Mouse (Mus musculus) macrophage (primary cell): Measurements from ENCODE around the gene Wdr81. TPM values are rescaled to one million over a fixed set of nuclear protein-coding genes. Genes with fewer than 3 reads are reported as not detected.

Experiments used
- H3K27ac ChIP-seq: fragments of 350-480 bp; formaldehyde crosslinking; 2 replicates; pipeline ENCODE4 v1.9.0; 2021
- H3K36me3 ChIP-seq: fragments of 350-480 bp; formaldehyde crosslinking; 2 replicates; pipeline ENCODE4 v1.9.0; 2021; ENCODE audit errors: inconsistent target
- H3K4me3 ChIP-seq: fragments of 350-480 bp; formaldehyde crosslinking; 2 replicates; pipeline ENCODE4 v1.9.0; 2021; ENCODE audit errors: inconsistent target
- H3K79me2 ChIP-seq: fragments of 350-480 bp; formaldehyde crosslinking; 2 replicates; pipeline ENCODE4 v1.9.0; 2021; ENCODE audit errors: inconsistent target
- WGBS: methylation state at CpG from one replicate; pipeline ENCODE4 v1.1.7; 2026; ENCODE audit warnings: inconsistent platforms; ENCODE audit not compliant: missing documents; 5-methylcytosine and 5-hydroxymethylcytosine counted together
- polyA plus RNA-seq: library from polyadenylated mRNA; stranded (reverse); fragments of 250-400 nt; gene quantifications from 3 replicates; pipeline ENCODE4 v1.2.4, GENCODE M21; 2018; ENCODE audit warnings: inconsistent platforms

Gene Wdr81
- polyA plus RNA-seq, 1 experiment from 2014 or later, result 45.8 TPM

DNA sequence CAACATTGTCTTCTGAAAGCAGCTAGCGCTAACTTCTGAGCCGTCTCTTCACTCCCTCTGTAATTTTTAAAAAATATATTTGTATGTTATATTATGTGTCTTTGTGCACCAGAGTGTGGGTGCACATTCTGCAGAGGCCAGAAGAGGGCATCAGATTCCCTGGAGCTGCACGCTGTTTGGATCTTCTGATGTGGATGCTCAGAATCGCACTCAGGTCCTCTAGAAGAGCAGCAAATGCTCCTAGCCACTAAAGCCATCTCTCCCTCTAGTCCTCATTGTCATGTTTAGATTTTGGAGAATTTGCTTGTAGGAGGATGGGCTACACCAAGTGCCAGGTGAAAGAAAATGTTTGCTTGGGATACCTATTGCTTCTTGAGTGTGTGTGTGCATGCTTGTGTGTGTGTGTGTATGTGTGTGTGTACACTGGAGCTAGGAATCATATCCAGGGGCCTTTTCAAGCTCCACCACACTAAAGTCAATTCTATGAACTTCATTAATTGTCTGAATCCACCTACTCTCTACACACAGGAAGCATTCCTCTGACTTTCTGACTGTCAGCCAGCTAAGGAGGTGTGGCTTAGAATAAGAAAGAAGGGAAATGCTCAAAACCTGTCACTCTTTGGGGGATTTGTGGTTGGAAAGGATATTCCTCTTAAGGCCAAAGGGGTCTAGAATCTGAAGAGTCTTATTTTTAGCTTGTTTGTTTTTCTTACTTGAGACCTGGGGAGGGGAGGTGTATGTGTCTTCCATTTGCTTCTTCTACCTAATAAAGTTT lies 12.4 kb upstream of the Wdr81 start:
- H3K27ac ChIP-seq, result no peak overlapping the region
- H3K4me3 ChIP-seq, result no peak overlapping the region
- H3K36me3 ChIP-seq, result peaks cover 35% of the 10 kb centered on the region
- peaks cover 37% of the 10 kb centered on the region for H3K79me2 ChIP-seq
- WGBS, result 98% methylated on average over 4 of the region's 4 CpGs

DNA sequence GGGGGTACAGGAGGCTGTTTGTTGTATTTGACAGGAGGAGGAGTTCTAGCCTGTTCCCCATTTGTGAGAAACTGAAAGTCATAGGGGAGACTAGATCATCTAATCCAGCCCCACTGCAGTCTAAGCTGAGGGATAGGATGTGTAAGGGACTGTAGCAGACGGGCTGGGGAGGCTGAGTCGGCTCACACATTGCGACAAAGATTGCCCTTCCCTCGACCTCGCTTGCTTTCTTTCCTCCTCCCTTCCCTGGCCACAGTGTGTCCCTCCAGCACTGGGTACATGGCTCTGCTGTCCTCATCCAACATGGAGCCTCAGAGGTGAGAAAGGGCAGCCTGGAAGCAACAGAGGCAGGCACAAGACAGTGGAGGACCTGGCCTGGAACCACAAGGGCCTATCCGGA lies 10.5 kb upstream of the Wdr81 start:
- H3K79me2 ChIP-seq, result peaks cover 42% of the 10 kb centered on the region
- H3K36me3 ChIP-seq, result peaks cover 35% of the 10 kb centered on the region
- H3K27ac ChIP-seq, result no peak overlapping the region
- no peak overlapping the region for H3K4me3 ChIP-seq
- 68% methylated on average over 6 of the region's 6 CpGs for WGBS

DNA sequence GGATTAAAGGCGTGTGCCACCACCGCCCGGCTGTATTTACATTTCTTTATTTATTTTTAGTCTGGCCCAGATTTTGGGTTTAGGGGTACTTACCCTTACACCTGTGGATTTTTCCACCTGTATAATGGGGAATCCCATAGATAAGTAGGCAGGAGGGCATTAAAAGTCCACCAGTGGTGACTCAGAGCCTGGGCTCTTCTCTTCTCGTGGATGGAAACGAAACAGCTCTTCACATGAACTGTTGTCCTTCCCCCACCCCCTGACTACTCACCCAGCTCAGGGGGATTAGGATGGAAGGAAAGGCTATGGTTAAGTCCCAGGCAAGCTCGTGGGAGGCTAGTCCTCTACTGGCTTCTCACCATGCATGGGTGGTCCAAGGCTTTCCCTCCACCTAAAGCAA lies 9.9 kb upstream of the Wdr81 start:
- Histone ChIP-seq H3K4me3 (no peak overlapping the region), H3K79me2 (peaks cover 42% of the 10 kb centered on the region), H3K27ac (no peak overlapping the region), H3K36me3 (peaks cover 35% of the 10 kb centered on the region)
- 91% methylated on average over 4 of the region's 6 CpGs for WGBS

DNA sequence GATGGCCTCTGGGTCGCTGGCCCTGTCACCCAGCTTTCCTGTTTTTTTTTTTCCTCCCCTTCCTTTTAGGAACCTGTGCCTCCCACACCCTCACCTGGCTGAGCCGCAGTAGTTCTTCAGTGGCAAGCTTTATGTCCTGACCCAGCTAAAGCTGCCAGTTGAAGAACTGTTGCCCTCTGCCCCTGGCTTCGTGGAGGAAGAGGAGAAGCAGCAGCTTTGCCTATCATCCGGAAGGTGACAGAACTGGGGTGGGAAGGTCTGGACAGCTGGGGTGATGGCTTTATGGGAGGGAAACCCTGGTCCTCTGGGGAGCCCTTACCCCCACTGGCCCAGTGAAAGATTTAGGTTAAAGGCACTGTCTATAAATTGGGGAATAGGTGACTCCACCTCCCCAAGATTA lies 9.1 kb upstream of the Wdr81 start:
- WGBS, result 90% methylated on average over 4 of the region's 4 CpGs
- H3K79me2 ChIP-seq, result peaks cover 42% of the 10 kb centered on the region
- H3K36me3 ChIP-seq, result peaks cover 35% of the 10 kb centered on the region
- peak overlapping the region; percentile 100; the same call in 1 of the 2 replicates for H3K4me3 ChIP-seq
- H3K27ac ChIP-seq, result 0 out of 2 replicates have a peak overlapping the region, but pooled peaks have one; percentile 96

DNA sequence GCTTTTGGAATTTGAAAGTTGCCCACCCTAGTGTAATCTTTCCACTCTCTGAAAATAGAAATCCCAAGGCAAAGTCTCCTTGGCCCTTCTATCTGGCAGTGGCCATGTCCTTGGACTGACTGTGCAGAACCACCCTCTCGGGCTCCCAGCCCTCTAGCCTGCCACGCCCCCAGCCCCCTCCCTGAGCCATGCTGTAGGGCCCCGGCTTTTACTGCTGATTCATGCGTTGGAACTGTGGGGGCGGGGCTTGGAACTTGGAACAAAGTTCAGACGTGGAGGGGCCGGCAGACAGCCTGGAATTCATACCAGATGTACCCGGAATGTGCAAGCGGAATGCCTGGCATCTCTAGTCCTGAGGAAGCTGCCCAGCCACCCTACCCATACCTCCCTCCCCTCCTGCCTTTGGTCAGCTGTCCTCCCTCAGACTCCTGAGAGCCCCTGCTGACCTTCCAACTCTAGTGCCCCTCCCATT lies 8.4 kb upstream of the Wdr81 start:
- 15% methylated on average over 9 of the region's 9 CpGs for WGBS
- Histone ChIP-seq H3K36me3 (peaks cover 35% of the 10 kb centered on the region), H3K4me3 (peak overlapping the region; percentile 100), H3K79me2 (peaks cover 42% of the 10 kb centered on the region), H3K27ac (peak overlapping the region; percentile 96)

DNA sequence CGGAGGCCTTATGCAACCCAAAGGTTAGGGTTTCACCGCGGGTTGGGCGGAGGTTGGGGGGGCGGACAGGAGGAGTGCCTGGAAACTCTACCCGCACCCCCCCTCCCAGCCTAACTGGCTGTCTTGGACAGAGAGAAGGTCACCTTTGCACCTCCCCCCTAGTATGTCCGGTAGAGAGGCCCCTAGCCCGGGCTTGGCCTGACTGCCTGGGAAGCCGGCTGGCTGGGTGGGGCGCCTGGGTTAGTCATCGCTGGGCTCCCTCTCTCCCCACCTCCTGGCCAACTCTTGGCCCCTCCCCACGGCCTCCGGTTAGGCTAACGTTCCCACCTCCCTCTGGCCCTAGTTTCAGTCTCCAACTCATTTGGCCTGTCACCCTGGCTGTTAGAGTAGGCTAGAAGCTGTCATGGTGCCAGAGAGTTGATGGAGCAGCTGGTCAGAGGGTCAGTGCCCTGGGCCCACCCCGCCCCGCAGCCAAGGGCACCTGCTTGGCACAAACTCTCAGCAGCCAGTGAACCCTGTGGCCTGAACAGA lies 7.8 kb upstream of the Wdr81 start:
- H3K27ac ChIP-seq, result peak overlapping the region; percentile 96
- peaks cover 35% of the 10 kb centered on the region for H3K36me3 ChIP-seq
- peak overlapping the region; percentile 100 for H3K4me3 ChIP-seq
- H3K79me2 ChIP-seq, result peaks cover 42% of the 10 kb centered on the region
- WGBS, result 6% methylated on average over 14 of the region's 16 CpGs

DNA sequence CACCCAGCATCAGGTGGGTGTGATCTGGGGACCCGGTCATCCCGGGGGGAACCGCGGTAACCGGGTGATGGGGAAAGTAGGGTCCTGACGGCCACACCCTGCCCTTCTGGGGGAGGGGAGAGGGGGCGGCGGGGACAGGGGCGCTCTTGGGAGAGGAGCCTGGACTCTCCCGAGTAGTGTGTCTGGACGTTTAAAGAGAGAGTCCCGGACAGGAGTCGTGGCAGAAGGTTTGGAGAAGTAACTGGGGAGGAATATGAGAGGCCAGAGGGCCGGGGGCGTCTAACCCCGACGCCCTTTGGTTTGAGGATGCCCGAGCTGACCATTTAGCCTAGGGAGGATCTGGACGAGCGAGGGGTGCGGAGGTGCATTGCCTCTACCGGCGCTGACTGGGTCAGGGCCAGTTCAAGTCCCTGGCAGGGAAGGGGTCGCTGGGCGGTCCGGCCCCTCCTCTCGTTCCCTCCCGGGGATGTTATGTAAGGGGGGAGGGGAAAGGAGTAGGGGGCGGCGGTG lies 7.3 kb upstream of the Wdr81 start:
- 0% methylated on average over 22 of the region's 30 CpGs for WGBS
- H3K4me3 ChIP-seq, result peak overlapping the region; percentile 100
- peak overlapping the region; percentile 96 for H3K27ac ChIP-seq
- H3K36me3 ChIP-seq, result peaks cover 35% of the 10 kb centered on the region
- H3K79me2 ChIP-seq, result peaks cover 42% of the 10 kb centered on the region

DNA sequence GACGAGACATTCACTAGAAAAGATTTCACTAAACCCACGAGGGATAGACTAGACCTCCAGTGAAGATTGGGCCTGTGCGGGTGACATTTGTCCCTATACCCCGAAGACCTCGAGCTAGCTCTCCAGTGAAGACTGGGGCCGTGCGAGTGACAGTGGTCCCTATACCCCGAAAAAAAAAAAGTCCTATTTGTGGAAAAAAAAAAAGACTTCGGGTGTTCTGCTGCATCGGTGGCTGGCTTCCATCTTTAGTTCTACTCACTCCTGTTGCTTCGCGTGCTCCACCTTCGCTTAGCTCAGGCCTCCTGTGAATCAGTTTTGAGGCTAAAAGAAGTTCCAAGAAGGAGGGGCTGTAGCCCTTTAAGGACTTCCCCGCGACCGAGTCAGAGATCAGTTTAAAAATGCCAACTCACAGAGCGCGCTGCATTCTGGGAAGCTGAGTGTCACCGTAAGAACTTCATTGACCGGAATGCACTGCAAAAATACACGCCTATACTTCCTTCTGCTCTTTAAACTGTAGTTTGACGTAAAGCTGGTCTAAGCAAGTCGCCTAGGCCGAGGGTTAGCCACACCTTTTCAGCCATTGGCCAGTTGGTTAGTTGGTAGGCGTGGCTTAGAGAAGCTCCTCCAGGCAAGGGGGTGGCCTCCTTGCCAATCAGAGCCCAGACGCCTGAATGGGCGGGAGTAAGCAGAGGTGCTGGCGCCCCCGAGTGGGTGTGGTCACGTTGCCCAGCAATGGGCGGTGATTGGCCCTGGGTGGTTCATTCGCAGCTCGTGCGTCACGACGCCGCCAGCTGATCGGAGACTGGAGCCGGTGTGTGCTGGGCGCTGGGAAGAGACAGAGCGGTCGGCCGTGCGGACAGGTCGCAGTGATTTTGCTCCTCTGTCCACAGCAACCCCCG lies 6.6 kb upstream of the Wdr81 start, which contains the start of gene Tlcd2:
Gene Tlcd2 (plus strand): TSS at position 872 of the 899 bp plus-strand sequence.
- Histone ChIP-seq H3K27ac (peak within 1 kb of the TSS; percentile 100), H3K4me3 (peak within 1 kb of the TSS; percentile 100), H3K79me2 (peaks cover 42% of the 10 kb centered on the region), H3K36me3 (peaks cover 29% of the 10 kb centered on the region)
- 1% methylated on average over 45 of the region's 46 CpGs for WGBS

DNA sequence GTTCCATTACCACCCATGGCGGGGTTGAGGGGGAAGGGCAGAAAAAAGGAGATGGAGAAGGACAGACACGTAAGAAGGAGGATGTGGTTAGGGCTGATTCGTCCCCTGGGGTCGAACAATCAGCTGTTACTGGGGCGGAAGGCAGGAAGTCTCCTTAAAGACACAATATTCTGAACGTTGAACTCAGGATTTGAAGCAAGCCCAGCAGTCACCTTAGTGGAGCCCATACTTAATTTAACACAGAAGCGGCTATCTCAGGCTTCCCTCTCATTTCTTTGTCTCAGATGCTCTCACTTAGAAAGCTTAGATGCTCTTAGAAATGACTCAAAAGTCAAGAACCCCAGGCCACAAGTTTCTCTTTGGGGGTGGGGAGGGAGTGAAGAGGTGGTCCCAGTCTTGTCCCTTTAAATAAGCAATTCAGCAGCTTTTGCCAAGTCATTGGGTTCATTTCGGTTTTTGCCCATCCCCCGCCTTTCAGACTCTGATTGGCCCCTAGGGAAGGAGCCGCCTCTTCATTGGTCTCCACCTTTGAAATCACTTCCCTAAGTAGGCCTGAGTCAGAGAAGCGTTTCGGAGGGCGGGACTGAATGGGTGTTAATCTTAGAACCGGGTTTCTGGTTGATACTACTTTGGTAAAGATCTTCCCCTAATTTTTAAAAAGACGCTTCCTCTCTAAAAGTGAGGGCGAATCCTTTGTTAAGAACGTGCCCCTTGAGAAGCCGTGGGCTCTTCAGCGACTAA lies 5.8 kb upstream of the Wdr81 start:
- H3K36me3 ChIP-seq, result peaks cover 21% of the 10 kb centered on the region
- peaks cover 39% of the 10 kb centered on the region for H3K79me2 ChIP-seq
- under 1% methylated on average over 19 of the region's 19 CpGs for WGBS
- H3K27ac ChIP-seq, result peak overlapping the region; percentile 100
- H3K4me3 ChIP-seq, result peak overlapping the region; percentile 41

DNA sequence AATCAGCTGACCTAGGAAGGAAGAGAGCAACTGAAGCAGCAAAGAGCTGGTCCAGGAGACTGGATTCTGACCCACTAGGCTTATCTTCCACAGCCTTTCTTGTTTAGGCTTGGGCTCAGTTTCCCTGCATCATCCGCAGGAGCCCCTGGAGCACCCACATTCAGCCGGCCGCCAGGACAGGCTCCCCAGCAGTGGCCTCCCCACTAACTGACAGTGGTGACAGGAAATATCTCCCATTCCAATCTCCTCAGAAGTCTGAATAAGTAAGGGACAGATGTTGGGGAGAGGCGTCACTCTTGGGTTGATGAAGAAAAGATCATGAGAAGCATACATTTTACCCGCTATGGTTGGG lies 5.2 kb upstream of the Wdr81 start:
- 25% methylated on average over 5 of the region's 5 CpGs for WGBS
- H3K79me2 ChIP-seq, result peaks cover 33% of the 10 kb centered on the region
- H3K27ac ChIP-seq, result peak overlapping the region; percentile 100
- peak overlapping the region; percentile 3; the same call in 1 of the 2 replicates for H3K4me3 ChIP-seq
- H3K36me3 ChIP-seq, result peaks cover 16% of the 10 kb centered on the region

DNA sequence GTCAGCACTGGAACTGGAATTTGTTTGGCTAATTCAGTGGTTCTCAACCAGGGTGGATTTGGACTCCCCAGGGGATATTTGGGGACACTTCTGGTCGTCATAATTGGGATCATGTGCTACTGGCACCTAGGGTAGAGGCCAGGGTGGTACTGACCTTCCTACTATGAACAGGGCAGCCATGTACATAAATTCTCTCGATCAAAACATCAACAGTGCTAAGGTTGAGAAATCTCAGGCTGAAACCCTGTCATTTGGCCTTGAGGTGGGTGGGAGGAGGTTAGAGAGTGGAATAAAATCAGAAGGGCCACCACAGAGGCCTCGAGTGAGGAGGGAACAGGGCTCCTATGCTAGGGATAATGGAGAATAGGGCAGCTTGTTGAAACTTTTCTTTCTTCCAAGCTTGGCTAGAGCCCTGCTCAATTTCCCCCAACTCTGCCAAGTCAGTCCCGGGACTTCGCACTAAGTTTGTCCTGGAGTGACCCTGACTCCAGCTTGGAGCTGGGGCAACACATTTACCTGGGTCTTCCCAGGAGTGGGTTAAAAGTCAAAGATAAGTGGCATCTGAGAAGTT lies 4.7 kb upstream of the Wdr81 start:
- Histone ChIP-seq H3K36me3 (peaks cover 11% of the 10 kb centered on the region), H3K27ac (peak overlapping the region; percentile 100), H3K79me2 (peaks cover 31% of the 10 kb centered on the region), H3K4me3 (no peak overlapping the region; the same call in 1 of the 2 replicates)
- WGBS, result 39% methylated on average over 5 of the region's 5 CpGs

DNA sequence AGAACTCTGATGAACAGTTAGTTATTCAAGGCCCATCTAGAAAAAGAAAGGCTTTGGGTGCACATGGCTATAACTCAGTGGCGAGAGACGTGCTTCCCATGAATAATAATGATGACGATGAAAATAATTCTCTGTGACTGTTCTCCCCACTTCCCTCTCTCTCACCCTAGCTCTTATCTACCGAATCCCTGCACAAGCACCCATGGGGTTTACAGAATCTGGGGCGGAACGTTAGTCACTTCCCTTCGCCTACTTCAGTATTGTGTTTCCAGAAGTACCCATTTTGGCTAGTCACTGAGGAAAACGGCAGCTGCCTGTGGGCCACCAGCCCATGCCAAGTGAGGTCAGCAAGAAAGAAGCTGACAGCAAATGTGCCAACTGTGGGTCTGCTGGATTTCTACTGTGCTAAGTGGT lies 4.1 kb upstream of the Wdr81 start:
- Histone ChIP-seq H3K4me3 (no peak overlapping the region), H3K36me3 (peaks cover 5% of the 10 kb centered on the region), H3K27ac (peak overlapping the region; percentile 100), H3K79me2 (peaks cover 31% of the 10 kb centered on the region)
- 0% methylated on average over 8 of the region's 8 CpGs for WGBS

DNA sequence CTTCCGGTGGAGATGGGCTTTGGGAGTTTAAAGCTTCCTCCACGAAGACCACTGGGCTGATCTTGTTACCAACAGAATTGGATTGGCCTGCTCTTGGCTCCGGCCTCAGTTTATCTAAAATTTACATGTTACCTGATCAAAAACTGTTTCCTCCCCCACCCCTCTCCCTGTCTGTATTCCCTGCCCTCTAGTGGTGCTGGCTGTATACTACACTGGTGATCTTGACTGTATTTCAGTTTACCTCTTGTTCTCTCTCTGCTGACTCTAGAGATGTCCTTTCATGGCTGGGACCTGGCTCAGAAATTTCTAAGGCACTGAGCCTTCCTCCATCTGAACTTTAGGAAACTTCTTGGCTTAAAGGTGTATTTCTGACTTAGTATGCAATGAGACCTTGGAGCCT lies 3.7 kb upstream of the Wdr81 start:
- Histone ChIP-seq H3K36me3 (peaks cover under 1% of the 10 kb centered on the region; the same call in 1 of the 2 replicates), H3K4me3 (no peak overlapping the region), H3K79me2 (peaks cover 31% of the 10 kb centered on the region), H3K27ac (peak overlapping the region; percentile 100)
- 41% methylated on average over 3 of the region's 3 CpGs for WGBS
